Mouse (Mus musculus) frontal cortex, adult (tissue): Measurements from ENCODE around the gene Adgrg2.

Experiments used
- ATAC-seq: cut with Nextera tagmentation; 2 replicates; pipeline ENCODE4 v1.9.2; 2017; ENCODE audit warnings: mild to moderate bottlenecking, moderate library complexity, mixed read lengths; ENCODE audit not compliant: low TSS enrichment

Gene Adgrg2

DNA sequence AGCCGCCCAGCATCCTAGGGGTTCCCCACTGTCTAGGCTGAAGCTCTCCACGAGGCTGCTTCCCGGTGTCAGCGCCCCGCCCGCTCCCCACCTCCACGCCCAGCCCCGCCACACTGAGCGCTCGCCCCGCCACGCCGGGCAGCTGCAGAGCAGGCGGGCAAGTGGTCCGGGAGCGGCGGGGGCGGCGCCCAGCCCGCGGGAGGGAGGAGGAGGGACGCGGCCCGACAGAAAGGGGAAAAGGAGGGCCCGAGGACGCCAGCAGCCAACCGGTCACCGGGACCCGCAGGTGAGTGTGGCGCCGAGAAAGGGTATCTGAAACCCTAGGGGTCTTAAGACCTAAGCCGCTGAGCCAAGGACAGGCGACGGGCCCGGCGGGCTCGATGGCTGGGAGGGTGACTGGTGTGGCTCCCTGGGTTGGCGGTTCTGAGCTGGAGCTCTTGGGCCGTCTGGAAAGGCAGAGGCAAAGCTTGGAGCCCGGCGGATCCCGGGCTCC, at the start of gene Adgrg2:
TSS of gene Adgrg2 (plus strand) at position 227 of the 493 bp plus-strand sequence.
- no peak for ATAC-seq

DNA sequence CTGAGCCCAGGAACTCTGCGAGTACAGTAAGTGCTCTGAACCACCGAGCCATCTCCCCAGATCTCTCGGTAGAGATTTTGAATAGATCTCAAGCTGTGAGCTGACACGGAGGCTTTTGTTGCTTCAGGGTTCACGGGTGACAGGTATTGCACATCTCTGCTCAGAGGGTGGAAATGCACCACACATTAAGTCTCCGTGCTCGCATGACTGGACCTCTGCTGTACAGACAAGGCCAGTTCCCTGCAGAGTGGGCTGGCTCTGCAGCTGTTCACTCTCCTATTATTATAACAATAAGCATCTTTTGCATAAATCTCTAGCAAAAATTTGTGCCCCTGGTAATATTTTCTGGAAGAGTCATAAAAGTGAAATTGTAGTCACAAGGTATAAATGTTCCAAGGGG, 39.5 kb upstream of the Adgrg2 start:
- no peak for ATAC-seq

DNA sequence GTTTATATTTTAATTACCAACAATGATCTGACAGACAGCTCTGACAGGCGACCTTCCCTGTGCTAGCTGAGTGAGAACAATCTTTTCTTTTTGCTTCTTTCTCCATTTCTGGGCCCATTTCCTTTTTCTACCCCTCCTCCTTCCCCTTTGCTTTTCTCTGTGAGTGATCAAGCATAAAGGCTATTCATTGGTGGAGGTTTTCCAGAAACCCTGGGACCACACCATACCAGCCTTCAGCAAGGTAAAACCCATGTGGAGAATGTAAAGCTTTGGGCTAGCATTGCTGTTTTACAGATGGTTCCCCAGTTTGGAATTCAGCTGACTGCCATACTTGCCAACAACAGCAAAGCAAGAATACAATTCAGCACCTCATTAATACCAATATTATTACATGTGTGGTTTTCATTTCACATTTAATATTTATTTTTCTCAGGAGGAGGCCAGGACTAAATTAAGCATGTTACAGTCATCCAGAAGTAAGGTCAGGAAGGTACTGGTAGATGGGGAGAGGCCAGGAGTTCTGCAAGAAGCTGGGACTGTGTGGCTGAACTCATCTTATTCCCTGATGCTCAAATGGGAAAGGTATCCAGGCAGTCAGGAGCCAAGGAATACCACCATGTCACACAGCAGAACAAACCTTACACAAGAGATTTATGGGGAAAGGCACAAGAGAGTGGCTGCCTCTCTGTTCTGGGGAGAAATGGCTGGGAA, 38.4 kb upstream of the Adgrg2 start:
- ATAC-seq, result no peak

DNA sequence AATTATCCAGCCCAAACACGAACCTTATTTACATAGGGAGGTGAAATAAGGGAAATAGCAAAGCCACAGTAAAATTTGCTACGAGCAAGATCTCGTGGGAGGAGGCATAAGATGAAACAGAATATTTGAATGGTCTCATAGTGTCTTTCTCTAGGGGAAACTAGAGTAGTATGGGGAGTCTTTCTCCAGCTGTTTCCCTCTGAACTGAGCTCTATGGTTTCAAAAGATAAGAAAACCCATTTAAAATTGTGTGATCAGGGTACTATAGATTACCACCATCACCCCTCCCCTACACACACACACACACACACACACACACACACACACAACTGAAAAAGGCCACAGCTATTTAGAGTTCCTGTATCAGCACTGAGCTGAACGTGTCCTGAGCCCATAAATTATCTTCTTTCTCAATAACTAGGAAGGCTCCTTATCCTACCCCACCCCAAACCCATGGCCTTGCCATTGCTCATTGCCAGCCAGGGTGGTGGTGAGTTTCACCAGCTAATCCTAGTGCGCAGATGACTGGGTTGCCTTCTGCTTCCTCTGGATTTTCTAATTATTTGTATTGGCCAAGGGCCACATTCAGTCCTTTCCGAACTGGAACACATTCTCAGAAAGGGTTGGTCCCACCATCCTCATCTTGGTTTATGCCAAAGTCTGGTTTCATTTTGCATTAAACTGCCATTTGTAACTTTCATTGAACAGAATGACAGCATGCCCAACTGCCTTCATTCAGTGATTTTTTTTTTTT, 5.6 kb upstream of the Adgrg2 start:
- ATAC-seq, result no peak

DNA sequence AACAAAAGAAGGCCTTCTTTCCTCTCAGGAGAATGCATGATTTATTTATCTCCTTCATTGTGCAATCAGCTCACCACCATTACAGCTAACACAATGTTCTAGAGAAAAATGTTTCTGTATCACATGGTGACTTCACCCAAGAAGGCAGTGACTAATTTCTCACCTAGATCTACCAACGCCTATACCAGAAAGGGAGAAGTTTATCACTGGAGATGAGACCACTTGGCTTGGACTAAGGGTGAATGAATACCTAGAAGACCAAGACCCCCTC, 5.1 kb upstream of the Adgrg2 start:
- ATAC-seq, result no peak

DNA sequence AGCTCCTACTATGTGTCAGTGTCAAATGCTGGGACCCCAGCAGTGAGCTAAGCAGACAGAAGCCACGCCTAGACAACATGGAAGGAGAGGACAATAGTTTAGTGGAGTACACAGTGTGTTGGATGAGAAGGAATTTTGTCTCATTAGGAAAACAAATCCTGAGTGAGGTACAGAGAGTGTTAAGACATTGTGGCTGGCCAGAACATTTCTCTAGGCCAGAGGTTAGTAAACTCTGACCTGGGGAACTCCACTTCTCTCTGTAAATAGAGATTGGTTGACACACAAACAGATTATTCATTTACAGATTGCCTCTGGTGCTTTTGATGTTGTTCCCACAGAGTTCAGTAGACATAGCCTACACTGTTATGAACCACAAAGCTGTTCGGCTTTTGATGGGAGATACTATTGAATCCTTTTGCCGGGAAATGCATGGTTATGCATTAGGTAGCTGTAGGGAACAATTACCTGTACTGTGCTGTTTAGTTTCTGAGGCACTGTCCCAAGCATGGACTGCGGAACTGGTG, 22.5 kb downstream of the Adgrg2 start:
- ATAC-seq, result no peak

DNA sequence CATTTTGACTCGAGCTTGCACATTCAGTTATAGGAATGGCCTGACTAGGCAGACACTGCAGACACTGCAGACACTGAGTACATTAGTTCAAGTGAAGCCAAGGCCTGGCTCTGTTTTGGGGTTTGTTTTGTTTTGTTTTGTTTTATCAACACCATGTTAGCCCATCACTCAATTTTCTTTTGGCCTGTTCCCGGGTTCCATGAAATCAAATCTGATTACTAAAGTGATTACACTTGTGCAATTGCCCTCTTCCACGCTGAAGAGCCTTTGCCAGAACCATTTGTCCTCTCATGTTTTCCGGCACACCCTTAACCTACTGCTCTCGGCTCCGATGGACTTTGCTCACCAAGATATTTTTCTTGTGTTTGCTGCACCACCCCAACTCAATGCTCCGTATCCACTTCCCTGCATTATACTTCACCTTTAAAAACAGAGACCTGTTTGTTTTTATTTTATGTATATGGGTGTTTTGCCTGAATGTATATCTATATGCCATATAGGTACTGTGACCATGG, 23.4 kb downstream of the Adgrg2 start:
- ATAC-seq, result no peak

DNA sequence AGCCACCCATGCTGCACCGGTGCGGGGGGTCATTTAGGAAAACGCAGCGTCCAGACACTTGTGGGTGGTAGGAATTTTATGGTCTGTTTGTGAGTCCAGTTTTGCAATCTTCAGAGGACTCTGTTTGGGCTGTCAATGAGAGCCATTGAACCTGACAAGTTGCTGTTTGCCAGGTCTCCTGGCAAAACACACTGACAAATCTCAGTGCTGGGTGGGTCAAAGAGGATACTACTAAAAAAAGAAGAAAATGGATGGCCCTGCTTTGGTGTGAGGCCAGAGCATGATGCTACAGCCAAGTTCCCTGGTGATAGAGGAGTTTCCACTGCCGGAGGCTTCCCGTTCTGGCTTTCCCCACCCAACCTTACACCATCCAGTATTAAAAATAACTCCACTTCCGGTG, 27.9 kb downstream of the Adgrg2 start:
- no peak for ATAC-seq

DNA sequence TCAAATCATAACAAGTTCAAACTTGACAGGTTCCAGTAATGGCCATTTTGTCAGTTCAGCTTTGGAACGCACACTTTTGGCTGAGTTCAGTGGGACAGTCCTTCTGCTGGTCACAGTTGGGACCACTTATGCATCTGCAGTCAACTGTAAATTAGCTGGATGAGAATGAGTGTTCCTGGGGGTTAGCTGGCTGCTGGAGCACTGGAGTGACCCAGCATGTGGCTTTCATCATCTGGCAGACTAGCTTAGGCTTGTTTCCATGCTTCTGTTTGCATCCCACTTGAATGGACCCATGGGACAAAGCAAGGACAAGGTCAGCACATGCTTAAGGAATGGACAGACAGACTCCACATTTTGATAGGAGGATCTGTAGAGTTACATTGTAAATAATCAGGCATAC, 33.2 kb downstream of the Adgrg2 start:
- no peak for ATAC-seq

DNA sequence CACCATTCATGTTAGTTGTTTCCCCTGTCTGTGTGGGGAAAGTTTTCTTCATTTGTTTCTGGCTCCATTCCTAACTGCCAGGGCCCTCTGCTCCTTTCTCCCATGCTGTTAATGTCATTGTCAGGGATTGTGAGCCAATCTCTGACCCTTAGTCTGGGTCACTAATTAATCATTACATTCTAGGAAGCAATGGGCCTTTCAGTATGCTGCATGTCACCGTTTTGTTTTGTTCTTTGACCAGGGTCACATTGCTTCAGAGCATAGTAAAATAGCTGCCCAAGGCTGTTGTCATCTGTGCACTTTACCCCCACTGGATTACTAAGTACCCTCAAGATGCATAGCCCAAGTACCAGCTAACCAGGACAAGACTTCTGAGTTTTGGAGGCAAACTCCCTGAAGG, 36.0 kb downstream of the Adgrg2 start:
- ATAC-seq, result no peak

DNA sequence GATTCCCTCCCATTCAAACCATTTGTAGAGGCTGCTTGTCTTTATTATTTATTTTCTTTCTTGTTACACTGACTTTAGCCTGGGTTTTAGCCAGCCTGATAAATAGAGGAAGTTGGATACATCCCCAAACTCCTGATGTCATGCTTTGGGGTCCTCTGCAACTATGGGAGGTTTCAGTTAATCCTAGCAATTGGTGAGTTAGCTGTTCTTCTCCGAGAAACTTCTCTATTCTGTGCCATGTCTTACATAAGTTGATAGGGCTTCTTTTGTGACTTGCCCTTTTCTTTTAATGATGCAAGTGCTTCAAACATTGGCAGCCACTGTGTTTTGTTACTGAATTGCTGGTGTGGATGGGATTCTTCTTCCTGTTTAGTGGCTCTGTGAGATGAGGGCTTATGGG, 36.4 kb downstream of the Adgrg2 start:
- ATAC-seq, result no peak

DNA sequence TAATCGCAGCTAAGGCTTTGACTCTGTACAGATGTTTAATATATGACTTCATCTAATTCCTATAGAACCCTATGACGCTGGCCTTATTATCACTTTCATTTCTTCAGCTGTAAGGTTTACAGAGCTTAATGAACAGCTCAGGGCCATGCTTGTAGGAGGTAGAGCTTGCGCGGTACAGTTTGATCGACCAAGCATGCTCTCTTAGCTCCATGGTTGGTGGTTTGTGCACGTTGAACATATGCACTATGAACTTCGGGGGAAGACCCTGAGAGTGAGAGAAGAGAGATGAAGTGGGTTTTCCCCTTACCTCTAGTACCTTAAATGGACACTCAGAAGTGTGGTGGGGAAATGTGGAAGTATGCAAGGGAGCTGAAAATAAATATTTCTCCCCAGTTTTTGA, 41.7 kb downstream of the Adgrg2 start:
- ATAC-seq, result no peak

DNA sequence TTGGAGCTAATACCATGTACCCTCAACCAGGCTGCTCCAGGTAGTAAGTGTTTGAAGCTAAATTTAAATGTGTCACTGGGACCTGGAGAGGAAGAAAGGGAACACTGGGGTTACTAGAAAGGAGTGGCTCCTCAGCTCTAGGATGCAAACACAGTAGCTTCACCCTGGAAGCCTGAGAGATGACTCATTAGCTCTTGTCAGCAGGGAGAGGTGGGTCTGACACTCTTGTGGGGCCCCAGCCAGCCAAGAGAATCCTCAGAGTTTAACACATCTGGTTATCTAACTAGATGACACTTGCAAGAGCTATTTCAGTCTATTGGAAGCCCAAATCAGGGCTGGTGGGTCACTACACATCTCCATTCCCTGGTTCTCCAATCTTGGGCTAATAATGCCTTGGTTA, 50.8 kb downstream of the Adgrg2 start:
- no peak for ATAC-seq

DNA sequence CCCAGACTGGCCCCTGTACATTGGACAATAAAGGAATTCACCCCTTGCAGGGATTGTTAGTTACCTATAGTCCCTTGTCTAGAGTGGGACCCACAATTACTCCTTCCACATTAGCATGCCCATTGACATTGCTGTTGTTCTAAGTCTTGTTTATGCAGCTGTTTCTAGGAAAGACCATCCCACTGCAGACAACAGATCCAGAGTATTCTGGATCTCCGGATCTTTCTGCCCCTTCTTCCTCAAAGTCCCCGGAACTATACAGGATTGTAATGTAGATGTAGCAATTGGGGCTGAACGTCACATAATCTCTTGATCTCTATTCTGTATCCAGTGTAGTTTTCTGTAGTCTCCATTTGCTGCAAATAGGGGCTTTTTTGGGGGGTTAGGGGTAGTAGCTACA, 57.9 kb downstream of the Adgrg2 start:
- ATAC-seq, result no peak

DNA sequence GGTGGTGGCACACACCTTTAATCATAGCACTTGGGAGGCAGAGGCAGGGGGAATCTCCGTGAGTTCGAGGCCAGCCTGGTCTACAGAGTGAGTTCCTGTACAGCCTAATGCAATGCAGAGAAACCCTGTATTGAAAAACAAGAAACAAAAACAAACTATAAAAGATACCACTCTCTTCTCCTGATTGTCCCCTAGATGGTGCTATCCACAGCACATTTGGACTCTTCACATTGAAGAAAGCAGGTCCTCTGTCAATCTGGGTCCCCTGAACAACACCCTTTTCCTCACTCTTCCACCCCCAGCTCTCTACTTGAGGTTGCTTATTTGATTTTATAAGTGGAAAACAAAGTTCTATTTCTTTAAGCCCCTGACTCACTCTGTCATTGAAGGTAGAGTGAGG, 58.9 kb downstream of the Adgrg2 start:
- peak; percentile 76; the same call in 1 of the 2 replicates for ATAC-seq

DNA sequence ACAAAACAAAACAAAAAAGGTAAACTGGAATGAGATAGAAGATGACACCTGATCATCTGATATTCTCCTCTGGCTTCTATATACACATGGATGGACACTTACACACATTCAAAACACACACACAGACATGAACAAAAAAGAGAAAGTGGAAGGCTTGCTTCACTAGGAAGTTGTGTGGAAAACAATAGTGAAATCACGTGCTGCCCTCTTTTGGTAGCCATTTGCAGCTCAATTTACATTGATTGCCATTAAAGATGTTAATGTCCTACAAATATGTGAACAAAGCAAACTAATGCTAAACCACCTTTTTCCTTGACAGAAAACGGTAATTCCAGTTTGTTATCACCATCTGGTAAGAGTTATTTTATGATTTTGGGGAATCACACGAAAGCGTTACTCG, 65.2 kb downstream of the Adgrg2 start:
- no peak for ATAC-seq

DNA sequence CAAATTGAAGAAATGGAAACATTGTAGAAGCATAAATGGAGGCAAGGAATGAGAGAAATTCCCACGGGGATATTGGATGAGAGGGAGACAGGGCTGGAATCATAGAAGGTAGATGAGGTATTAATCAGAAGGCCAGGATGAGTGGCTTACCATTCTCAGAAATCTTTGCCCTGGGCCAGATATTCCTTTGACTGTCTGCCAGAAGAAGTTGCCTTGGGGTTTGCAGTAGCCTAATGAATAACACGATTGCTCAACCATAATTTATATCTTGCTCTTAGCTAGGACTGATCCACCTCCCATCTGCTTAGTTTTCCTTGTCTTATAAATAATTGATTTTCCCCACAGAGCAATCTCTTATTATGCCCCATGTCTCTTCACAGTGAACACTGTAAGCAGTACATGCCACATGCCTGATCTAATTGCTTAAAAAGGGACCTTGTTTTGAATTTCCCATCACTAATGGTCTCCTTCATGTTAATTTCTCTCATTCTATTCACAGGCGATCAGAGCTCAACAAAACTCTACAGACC, 80.8 kb downstream of the Adgrg2 start:
- no peak for ATAC-seq

DNA sequence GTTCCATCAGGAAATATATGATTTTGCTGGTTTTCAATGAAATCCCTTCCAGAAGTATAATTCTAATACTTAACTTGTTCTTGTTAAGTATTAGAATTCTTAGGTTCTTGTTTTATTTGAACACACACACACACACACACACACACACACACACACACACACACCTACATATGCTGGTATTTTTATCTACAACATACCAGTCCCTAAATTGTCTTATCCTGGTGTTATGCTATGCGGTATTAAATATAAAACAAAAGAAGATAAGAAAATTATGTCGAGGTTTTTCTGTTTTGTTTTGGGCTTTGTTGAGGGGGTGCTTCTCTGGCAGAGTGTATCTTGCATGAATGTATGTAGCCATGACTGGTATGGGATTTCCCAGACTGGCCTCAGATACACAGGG, 99.3 kb downstream of the Adgrg2 start:
- no peak for ATAC-seq

DNA sequence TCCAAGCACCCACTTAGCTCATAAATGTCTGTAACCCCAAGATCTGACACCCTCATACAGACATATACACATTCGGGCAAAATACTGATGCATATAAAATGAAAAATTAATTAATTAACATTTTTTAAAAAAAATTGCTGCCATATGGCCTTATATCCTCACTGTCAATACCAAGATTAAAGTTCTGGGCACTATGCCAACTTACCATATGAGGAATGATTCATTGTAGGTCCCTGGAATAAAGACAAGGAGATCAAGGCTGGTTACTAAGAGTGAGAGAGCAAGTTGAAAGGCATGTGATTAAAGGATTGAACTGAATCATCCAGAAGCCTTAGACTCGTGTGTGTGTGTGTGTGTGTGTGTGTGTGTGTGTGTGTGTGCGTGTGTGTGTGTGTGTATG, 103.8 kb downstream of the Adgrg2 start:
- no peak for ATAC-seq

DNA sequence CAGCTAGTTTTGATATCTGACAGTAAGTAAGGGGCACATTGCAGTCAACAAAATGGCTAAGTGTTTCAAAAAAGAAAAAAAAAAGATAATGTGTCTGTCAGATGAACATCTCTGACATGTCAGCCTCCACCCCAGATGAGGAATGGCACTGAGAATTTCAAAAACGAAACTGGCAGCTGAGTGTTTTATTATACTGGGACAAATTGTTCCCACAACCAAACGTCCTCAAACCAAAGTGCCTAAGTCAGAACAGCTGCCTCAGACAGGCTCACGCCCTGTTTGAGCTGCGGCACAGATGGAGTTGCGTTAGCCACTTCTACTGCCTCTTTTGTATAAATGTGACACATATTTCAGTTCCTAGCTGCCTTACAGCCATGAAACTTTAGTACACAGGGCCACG, 104.4 kb downstream of the Adgrg2 start:
- no peak for ATAC-seq

DNA sequence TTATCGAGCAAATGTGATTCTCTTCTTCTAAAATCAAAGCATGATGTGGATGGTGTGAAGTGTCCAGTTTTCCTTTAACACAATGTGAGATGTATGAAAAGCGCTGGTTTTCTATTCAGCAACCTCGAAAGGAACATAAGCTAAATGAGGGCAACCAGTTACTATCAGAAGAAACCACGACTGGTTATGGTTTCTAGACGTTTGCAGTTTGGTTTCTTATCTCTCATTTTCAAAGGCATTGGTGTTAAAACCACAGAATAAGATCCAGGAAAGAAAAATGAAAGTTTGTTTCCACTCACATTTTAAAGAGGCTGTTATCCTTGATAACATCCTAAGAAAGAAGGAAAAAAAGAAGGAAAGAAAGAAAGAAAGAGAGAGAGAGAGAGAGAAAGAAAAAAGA, 106.0 kb downstream of the Adgrg2 start:
- ATAC-seq, result no peak

DNA sequence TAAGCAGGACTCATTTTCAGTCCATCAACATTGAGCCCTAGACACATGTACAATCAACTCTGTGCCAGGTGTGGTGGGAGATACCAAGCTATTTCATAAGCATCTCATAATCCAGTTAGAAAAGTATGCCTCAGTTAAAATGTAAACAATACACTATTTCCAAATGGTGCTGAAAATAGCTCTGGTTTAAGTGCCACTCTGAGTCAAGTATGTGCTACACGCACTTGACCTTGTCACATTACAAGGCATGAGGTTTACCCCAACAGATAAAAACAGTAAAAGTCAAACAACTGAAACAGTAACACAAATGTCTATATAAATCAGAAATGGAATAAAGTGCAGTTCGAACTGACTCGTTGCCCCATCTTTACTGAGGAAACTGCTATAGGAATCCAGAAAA, 110.6 kb downstream of the Adgrg2 start:
- no peak for ATAC-seq

DNA sequence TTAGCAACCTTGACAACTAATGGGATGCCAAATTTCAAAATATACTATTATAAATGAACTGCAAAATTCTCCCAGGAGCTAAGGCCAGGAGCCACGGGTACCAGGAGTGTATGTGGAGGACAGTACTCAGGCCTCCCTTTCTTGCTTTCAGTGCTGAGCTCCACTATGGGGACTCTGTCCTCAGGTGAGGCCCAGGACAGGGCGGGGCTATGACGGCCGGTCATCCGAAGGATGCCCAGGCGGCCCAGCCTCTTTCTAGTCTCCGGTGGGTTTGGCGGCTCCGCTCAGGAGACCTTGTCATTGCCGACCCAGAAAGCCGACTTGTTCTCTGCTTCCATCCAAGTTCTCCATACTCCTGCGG, 111.2 kb downstream of the Adgrg2 start:
- peak; percentile 66 for ATAC-seq
